Mouse (Mus musculus) megakaryocyte, adult 5-6 weeks (primary cell): Measurements from ENCODE around the gene Ufd1. TPM values are rescaled to one million over a fixed set of nuclear protein-coding genes. Genes with fewer than 3 reads are reported as not detected.

Source experiments
- ATAC-seq: 2 replicates; pipeline ENCODE4 v1.8.0; 2016; ENCODE audit warnings: mild to moderate bottlenecking, inconsistent platforms; ENCODE audit not compliant: poor library complexity, severe bottlenecking
- total RNA-seq, 2 experiments: library from RNA; stranded (forward) in 1 of 2; stranded (reverse) in 1 of 2; fragments of 153-499, 151-499 nt in 1 of 2; fragments of 221-1000, 200-1000 nt in 1 of 2; gene quantifications; 2 replicates each; pipeline versions ENCODE4 v1.2.3 to v1.2.4; 2015 to 2017

Ufd1 gene
- total RNA-seq (2015) (47.7 and 57.5 TPM in 2 replicates), total RNA-seq (2017) (57.6 and 78.5 TPM in 2 replicates)

- peak; percentile 72 for ATAC-seq
These were observed at the start of gene Ufd1, which contains the start of gene Cdc45 for GRCm38 (mm10) chr16:18811468-18812384. Gene Ufd1 (plus strand): TSS chr16:18811779. Gene Cdc45 (minus strand): TSS chr16:18811987.

GRCm38 (mm10) chr16:18762960-18763359, 48.6 kb upstream of the Ufd1 start:
- ATAC-seq, result no peak

GRCm38 (mm10) chr16:18766390-18766789, 45.2 kb upstream of the Ufd1 start:
- no peak for ATAC-seq

GRCm38 (mm10) chr16:18769501-18769900, 42.1 kb upstream of the Ufd1 start:
- ATAC-seq, result no peak

GRCm38 (mm10) chr16:18773936-18774335, 37.6 kb upstream of the Ufd1 start:
- no peak for ATAC-seq

- no peak for ATAC-seq
These were observed 35.7 kb upstream of the Ufd1 start for GRCm38 (mm10) chr16:18775621-18776555.

GRCm38 (mm10) chr16:18776556-18777100, 35.0 kb upstream of the Ufd1 start, which contains the start of gene Cldn5:
Gene Cldn5 (plus strand): TSS chr16:18776847.
- no peak for ATAC-seq

GRCm38 (mm10) chr16:18777101-18778080, 34.2 kb upstream of the Ufd1 start:
- 0 out of 2 replicates have a peak, but pooled peaks have one; percentile 15 for ATAC-seq

- ATAC-seq, result no peak
These were observed 33.1 kb upstream of the Ufd1 start for GRCm38 (mm10) chr16:18778461-18778860.

GRCm38 (mm10) chr16:18781810-18782209, 29.8 kb upstream of the Ufd1 start:
- ATAC-seq, result no peak

- no peak for ATAC-seq
These were observed 26.6 kb upstream of the Ufd1 start for GRCm38 (mm10) chr16:18785025-18785424.

- no peak for ATAC-seq
These were observed 26.1 kb upstream of the Ufd1 start for GRCm38 (mm10) chr16:18785485-18785884.

GRCm38 (mm10) chr16:18786652-18787051, 24.9 kb upstream of the Ufd1 start:
- no peak for ATAC-seq

- ATAC-seq, result no peak
These were observed 22.8 kb upstream of the Ufd1 start for GRCm38 (mm10) chr16:18788627-18789406.

GRCm38 (mm10) chr16:18795223-18795899, 16.2 kb upstream of the Ufd1 start:
- no peak for ATAC-seq

GRCm38 (mm10) chr16:18796645-18797044, 14.9 kb upstream of the Ufd1 start:
- no peak for ATAC-seq

- ATAC-seq, result no peak
These were observed 13.4 kb upstream of the Ufd1 start for GRCm38 (mm10) chr16:18798151-18798550.

GRCm38 (mm10) chr16:18798841-18799240, 12.7 kb upstream of the Ufd1 start:
- ATAC-seq, result no peak
